Mouse (Mus musculus) cerebellum, adult 8-10 months (tissue): ENCODE measurements around the gene 1810062G17Rik.

ENCODE experiments used
- DNase-seq: peaks from one replicate; pipeline ENCODE4 v3.0.0; 2022

Gene 1810062G17Rik

GRCm38 (mm10) chr3:36478776-36479175 lies 3.0 kb downstream of the 1810062G17Rik start:
- no peak for DNase-seq

- no peak for DNase-seq
These were observed 4.7 kb downstream of the 1810062G17Rik start for GRCm38 (mm10) chr3:36480486-36480885.

GRCm38 (mm10) chr3:36481776-36482193 lies 6.0 kb downstream of the 1810062G17Rik start:
- no peak for DNase-seq

- DNase-seq: no peak
These were observed 7.2 kb downstream of the 1810062G17Rik start for GRCm38 (mm10) chr3:36482940-36483339.

- no peak for DNase-seq
These were observed 8.6 kb downstream of the 1810062G17Rik start for GRCm38 (mm10) chr3:36484292-36484691.

GRCm38 (mm10) chr3:36486176-36486575 lies 10.4 kb downstream of the 1810062G17Rik start:
- no peak for DNase-seq

GRCm38 (mm10) chr3:36486881-36487280 lies 11.1 kb downstream of the 1810062G17Rik start:
- no peak for DNase-seq

- no peak for DNase-seq
These were observed 12.6 kb downstream of the 1810062G17Rik start for GRCm38 (mm10) chr3:36488367-36488766.

- no peak for DNase-seq
These were observed 13.3 kb downstream of the 1810062G17Rik start for GRCm38 (mm10) chr3:36488899-36489589.

- no peak for DNase-seq
These were observed 13.8 kb downstream of the 1810062G17Rik start for GRCm38 (mm10) chr3:36489590-36489910.

- DNase-seq: no peak
These were observed 15.8 kb downstream of the 1810062G17Rik start for GRCm38 (mm10) chr3:36491535-36491934.

GRCm38 (mm10) chr3:36492716-36493391 lies 17.1 kb downstream of the 1810062G17Rik start:
- no peak for DNase-seq

- no peak for DNase-seq
These were observed 18.0 kb downstream of the 1810062G17Rik start for GRCm38 (mm10) chr3:36493641-36494283.

GRCm38 (mm10) chr3:36494613-36495012 lies 18.9 kb downstream of the 1810062G17Rik start:
- DNase-seq: no peak

GRCm38 (mm10) chr3:36495436-36495835 lies 19.7 kb downstream of the 1810062G17Rik start:
- peak; percentile 84 for DNase-seq

GRCm38 (mm10) chr3:36496273-36496672 lies 20.5 kb downstream of the 1810062G17Rik start:
- DNase-seq: no peak

GRCm38 (mm10) chr3:36496746-36497145 lies 21.0 kb downstream of the 1810062G17Rik start:
- DNase-seq: peak; percentile 38

GRCm38 (mm10) chr3:36498224-36498623 lies 22.5 kb downstream of the 1810062G17Rik start:
- no peak for DNase-seq

GRCm38 (mm10) chr3:36499418-36499817 lies 23.7 kb downstream of the 1810062G17Rik start:
- DNase-seq: no peak

- no peak for DNase-seq
These were observed 25.2 kb downstream of the 1810062G17Rik start for GRCm38 (mm10) chr3:36500976-36501375.

GRCm38 (mm10) chr3:36501546-36501945 lies 25.8 kb downstream of the 1810062G17Rik start:
- DNase-seq: no peak

- DNase-seq: no peak
These were observed 29.6 kb downstream of the 1810062G17Rik start for GRCm38 (mm10) chr3:36505306-36505705.

- no peak for DNase-seq
These were observed 30.3 kb downstream of the 1810062G17Rik start for GRCm38 (mm10) chr3:36505809-36506735.
